Mouse (Mus musculus) heart, postnatal 36 days (tissue): ENCODE results near the gene Skida1. TPM values are rescaled to one million over a fixed set of nuclear protein-coding genes. Genes with fewer than 3 reads are reported as not detected.

Source experiments
- DNase-seq, 2 experiments: peaks; one replicate each; pipeline ENCODE4 v3.0.0; 2021 to 2022
- intact Hi-C: fragments of 180-260 bp; cut with DNase I; formaldehyde crosslinking; loops from one replicate; pipeline ENCODE4 v1.15.1; 2025
- total RNA-seq, 2 experiments: library from RNA; stranded (reverse); gene quantifications; 2 replicates each; pipeline ENCODE4 v1.2.3; 2021

Skida1 gene
- total RNA-seq, 2 experiments from 2014 or later, result 2.8 to 5.1 TPM

- intact Hi-C loops, result loop anchor here (2.0 kb wide), 1 partner anchor 27 kb away; no protein-coding TSS in a partner anchor
- peak; percentile 95 to 96 for DNase-seq
These were observed 7.3 kb upstream of the Skida1 start for GRCm38 (mm10) chr2:18055929-18056785.

- intact Hi-C loops, result no loop called here
These were observed 6.4 kb upstream of the Skida1 start, which contains the start of gene Mllt10 for GRCm38 (mm10) chr2:18055016-18055928. Gene Mllt10, plus strand, starts transcription at chr2:18055237.

DNA sequence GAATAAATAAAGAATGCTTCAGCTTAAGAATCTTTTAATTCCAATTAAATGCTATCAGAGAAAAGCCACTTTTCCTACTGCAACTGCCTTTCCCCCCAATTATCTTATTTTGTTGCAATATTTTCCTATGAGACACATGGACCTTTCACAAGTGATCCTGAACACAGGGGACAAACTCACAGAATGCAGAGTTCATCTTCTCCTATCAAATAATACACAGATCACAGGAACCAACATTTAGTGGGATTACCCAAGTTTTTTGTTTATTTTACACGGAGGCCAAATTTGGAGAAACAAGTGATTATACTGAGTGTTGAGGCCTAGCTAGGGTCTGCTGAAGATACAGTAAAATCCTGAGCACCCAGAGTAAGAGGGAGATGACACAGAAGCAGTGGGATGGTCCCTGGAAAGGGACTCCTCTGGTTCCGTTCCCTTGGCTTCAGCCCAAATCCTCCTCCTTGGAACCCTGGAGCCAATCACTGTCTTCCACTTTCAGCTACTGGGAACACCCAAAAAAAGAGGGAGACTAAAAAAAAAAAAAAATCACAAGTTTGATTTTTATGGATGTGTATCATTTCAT is 5.2 kb upstream of the Skida1 start:
- intact Hi-C loops, result no loop called here
- DNase-seq, result peak; percentile 54 to 58

More at GRCm38 (mm10) chr2:18055016-18055928, 6.4 kb upstream of the Skida1 start, which contains the start of gene Mllt10:
- peak in 1 of 2 experiments; percentile 37 for DNase-seq

- intact Hi-C loops, result no loop called here
- no peak for DNase-seq
These were observed 4.5 kb upstream of the Skida1 start for GRCm38 (mm10) chr2:18053243-18053950.

- no peak for DNase-seq
- intact Hi-C loops, result no loop called here
These were observed 3.7 kb upstream of the Skida1 start for GRCm38 (mm10) chr2:18052581-18052980.

DNA sequence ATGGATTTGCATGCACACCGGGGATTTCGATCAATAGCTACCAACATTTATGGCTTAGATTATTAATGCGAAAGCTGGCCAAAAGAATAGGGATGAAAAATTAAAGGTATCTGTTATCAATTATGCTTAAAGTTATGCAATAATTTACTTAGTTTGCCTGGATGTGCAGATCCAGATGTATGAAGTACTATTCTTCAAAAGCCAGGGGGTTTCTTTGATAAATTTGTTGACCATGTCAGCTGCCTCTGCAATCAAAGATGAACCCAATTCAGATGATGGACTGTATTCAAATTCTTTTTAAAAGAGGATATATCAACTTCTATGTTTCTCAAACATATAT is 3.0 kb upstream of the Skida1 start:
- intact Hi-C loops, result no loop called here
- DNase-seq, result no peak

- intact Hi-C loops, result no loop called here
- DNase-seq, result no peak
These were observed 2.4 kb upstream of the Skida1 start for GRCm38 (mm10) chr2:18051026-18051830.

DNA sequence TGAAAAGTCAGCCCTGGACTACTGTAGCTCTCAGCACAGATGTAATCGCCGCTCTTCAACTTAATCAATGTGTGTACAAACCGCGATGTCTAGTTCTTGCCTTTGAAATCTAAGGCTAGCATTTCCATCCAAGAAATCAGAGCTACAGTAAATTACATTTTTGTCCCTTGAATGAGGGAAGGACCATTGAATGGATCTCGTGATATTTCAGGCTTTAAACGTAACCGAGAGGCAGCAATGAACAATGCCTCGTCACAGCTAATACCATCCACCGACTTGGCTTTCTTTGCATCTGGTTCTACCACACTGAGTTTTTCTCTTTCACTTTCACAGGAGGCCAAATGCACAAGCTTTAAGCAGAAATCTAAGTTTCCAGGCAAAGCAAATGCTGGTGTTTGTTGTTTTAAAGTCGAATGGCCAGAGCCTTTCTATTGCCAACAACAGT is 1.7 kb upstream of the Skida1 start:
- DNase-seq, result peak in 1 of 2 experiments; percentile 50
- intact Hi-C loops, result no loop called here

GRCm38 (mm10) chr2:18050018-18050417 is 1.2 kb upstream of the Skida1 start:
- intact Hi-C loops, result no loop called here
- no peak for DNase-seq

GRCm38 (mm10) chr2:18049279-18049821 is 499 bp upstream of the Skida1 start:
- peak; percentile 24 to 52 for DNase-seq
- intact Hi-C loops, result loop anchor here (5.0 kb wide), 2 partner anchors 628 to 718 kb away; partner anchors contain the start of gene Bmi1

- intact Hi-C loops, result loop anchor here (1.0 to 5.0 kb wide), 4 partner anchors 9 to 719 kb away; partner anchors contain the start of gene Bmi1
- DNase-seq, result peak; percentile 75 to 88
These were observed 1.0 kb downstream of the Skida1 start for GRCm38 (mm10) chr2:18047646-18048452.

GRCm38 (mm10) chr2:18046758-18047645 is 1.8 kb downstream of the Skida1 start:
- DNase-seq, result peak; percentile 69 to 86
- intact Hi-C loops, result loop anchor here (1.0 to 5.0 kb wide), 5 partner anchors 10 to 720 kb away; partner anchors contain the start of gene Bmi1

DNA sequence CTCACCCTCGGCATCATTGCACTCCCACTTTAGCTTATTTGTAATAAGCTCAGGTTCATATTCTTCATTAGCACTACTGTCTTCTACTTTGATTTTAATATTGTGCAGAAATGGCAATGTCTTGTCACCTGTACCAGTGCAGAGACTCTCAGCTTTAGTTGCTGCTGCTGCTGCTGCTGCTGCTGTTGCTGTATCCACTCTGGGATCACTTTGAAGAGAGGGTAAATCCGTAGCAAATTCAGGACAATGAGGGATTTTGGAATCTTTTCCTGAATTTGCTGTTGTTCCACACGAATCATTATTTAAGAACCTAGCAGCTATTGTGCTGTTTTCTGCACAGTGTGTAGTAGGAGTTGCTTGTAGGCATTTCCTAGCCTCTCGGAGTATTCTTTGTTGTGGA is 2.7 kb downstream of the Skida1 start:
- intact Hi-C loops, result loop anchor here (1.0 to 5.0 kb wide), 4 partner anchors 15 to 721 kb away; partner anchors contain the start of gene Bmi1
- DNase-seq, result no peak

DNA sequence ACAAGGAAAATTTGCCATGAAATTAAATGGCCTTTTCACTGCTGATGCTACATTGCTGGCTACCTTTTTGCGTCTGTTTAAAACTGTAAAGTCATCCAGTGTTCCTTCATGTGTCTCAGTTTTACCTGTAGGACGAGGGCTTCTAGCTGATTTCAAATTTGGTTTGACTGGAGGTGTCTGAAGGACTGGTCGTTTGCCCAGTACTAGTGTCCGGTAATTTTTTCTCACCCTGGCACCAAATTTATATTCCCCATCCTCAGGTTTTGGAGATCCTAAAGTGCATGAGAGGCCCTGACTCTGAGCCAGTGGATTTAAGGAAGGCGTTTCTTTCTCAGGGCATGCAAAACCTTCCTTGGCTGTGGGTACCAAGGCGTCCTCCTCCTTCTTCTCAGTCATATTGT is 3.1 kb downstream of the Skida1 start:
- no peak for DNase-seq
- intact Hi-C loops, result loop anchor here (1.0 to 5.0 kb wide), 4 partner anchors 14 to 722 kb away; partner anchors contain the start of gene Bmi1

- DNase-seq, result no peak
- intact Hi-C loops, result loop anchor here (5.0 kb wide), 2 partner anchors 632 to 722 kb away; partner anchors contain the start of gene Bmi1
These were observed 3.6 kb downstream of the Skida1 start for GRCm38 (mm10) chr2:18045143-18045780.
